In genomic region chr10:75482271-75482670, GRCm38 (mm10) we compare ENCODE assay signal across 28 mouse cellular contexts.
"Had no signal": no experiment of that assay in that cellular context is flagged by ENCODE, and none has a peak within 500 bp of the region (broad histone marks: within the 10 kb centered on the region; RNA-seq: fewer than 3 reads in every experiment).

No protein-coding gene starts in this region.

- H3K27me3 ChIP-seq: limb, embryonic 12.5 days; limb, embryonic 13.5 days; limb, embryonic 15.5 days; liver, embryonic 12.5 days; liver, embryonic 15.5 days; lung, embryonic 15.5 days; midbrain, embryonic 12.5 days; midbrain, embryonic 13.5 days; midbrain, embryonic 15.5 days; neural tube, embryonic 12.5 days had no signal

- H3K9ac ChIP-seq: limb, embryonic 12.5 days; limb, embryonic 13.5 days; limb, embryonic 15.5 days; liver, embryonic 12.5 days; liver, embryonic 13.5 days; liver, embryonic 14.5 days; liver, embryonic 15.5 days; liver, postnatal 0 days; lung, embryonic 14.5 days; lung, embryonic 15.5 days; midbrain, embryonic 12.5 days; midbrain, embryonic 13.5 days; midbrain, embryonic 15.5 days; neural tube, embryonic 12.5 days had no signal

- H3K9me3 ChIP-seq: limb, embryonic 10.5 days; limb, embryonic 12.5 days; limb, embryonic 13.5 days; limb, embryonic 15.5 days; liver, embryonic 12.5 days; liver, embryonic 13.5 days; liver, embryonic 15.5 days; lung, embryonic 15.5 days; midbrain, embryonic 10.5 days; midbrain, embryonic 12.5 days; midbrain, embryonic 13.5 days; midbrain, embryonic 15.5 days; neural tube, embryonic 12.5 days had no signal

- H3K36me3 ChIP-seq: limb, embryonic 10.5 days; limb, embryonic 12.5 days; limb, embryonic 13.5 days; limb, embryonic 15.5 days; liver, embryonic 12.5 days; liver, embryonic 13.5 days; liver, embryonic 15.5 days; lung, embryonic 15.5 days; midbrain, embryonic 10.5 days; midbrain, embryonic 12.5 days; midbrain, embryonic 13.5 days; midbrain, embryonic 15.5 days; neural tube, embryonic 12.5 days had no signal

- H3K4me3 ChIP-seq: limb, embryonic 10.5 days; limb, embryonic 12.5 days; limb, embryonic 13.5 days; limb, embryonic 15.5 days; liver, embryonic 12.5 days; liver, embryonic 13.5 days; liver, embryonic 15.5 days; lung, embryonic 15.5 days; megakaryocyte, embryonic 14.5 days; midbrain, embryonic 10.5 days; midbrain, embryonic 12.5 days; midbrain, embryonic 13.5 days; midbrain, embryonic 15.5 days; myocyte; neural tube, embryonic 12.5 days had no signal

- DNase-seq: left cerebral cortex, postnatal 4 days; liver; liver, embryonic 13.5 days; liver, postnatal 0 days; lung, adult 18-20 months; lung, adult 2 months; lung, embryonic 14.5 days; lung, postnatal 14 days; lung, postnatal 36 days; midbrain, embryonic 14.5 days had no signal

- H3K4me2 ChIP-seq: limb, embryonic 12.5 days; limb, embryonic 13.5 days; limb, embryonic 15.5 days; liver, embryonic 11.5 days; liver, embryonic 12.5 days; liver, embryonic 13.5 days; liver, embryonic 15.5 days; lung, embryonic 14.5 days; lung, embryonic 15.5 days; midbrain, embryonic 12.5 days; midbrain, embryonic 13.5 days; midbrain, embryonic 15.5 days; neural tube, embryonic 12.5 days had no signal

- H3K4me1 ChIP-seq: limb, embryonic 10.5 days; limb, embryonic 12.5 days; limb, embryonic 13.5 days; liver, embryonic 12.5 days; liver, embryonic 13.5 days; midbrain, embryonic 10.5 days; midbrain, embryonic 12.5 days; midbrain, embryonic 13.5 days; midbrain, embryonic 15.5 days; neural tube, embryonic 12.5 days had no signal

- ATAC-seq: liver, embryonic 12.5 days; liver, postnatal 0 days; lung, postnatal 0 days; midbrain, embryonic 13.5 days; midbrain, embryonic 15.5 days had no signal

- H3K27ac ChIP-seq: limb, embryonic 10.5 days; limb, embryonic 12.5 days; limb, embryonic 13.5 days; limb, embryonic 15.5 days; liver, embryonic 12.5 days; liver, embryonic 13.5 days; liver, embryonic 14.5 days; liver, embryonic 15.5 days; lung, embryonic 15.5 days; macrophage; midbrain, embryonic 10.5 days; midbrain, embryonic 12.5 days; midbrain, embryonic 13.5 days; midbrain, embryonic 15.5 days; neural tube, embryonic 12.5 days had no signal
